Mouse (Mus musculus): ENCODE measurements around the gene Ap2b1.

DNA sequence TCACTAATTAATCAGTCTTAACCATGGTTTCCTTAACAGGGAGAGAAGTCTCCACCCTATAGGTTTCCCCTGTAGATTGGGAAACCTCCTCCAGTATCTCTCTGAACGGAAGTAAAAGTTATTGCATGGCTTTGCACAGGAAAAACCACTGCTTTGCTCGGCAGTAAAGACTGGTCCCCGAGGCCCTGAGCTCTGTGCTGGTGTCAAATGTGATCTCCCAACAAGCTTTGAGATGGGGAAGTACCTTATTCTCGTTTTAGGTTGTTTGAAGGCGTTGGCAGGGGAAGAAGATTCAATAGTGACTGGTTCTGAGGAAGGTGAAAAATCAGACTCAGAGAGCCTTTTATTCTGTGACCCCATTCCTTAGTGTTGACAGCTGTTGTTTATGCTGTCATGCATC, 99.9 kb downstream of the Ap2b1 start:
- TF ChIP-seq CTCF (IDR thresholded peaks at IDR 0.05; ENCODE audit: low read depth) (no peak), EP300 (IDR thresholded peaks at IDR 0.05; ENCODE audit: low read depth) (no peak)

Data from heart, postnatal 0 days (tissue).